Mouse (Mus musculus) left cerebral cortex, postnatal 25 days (tissue): ENCODE results near the gene Tssk1. TPM values are rescaled to one million over a fixed set of nuclear protein-coding genes. Genes with fewer than 3 reads are reported as not detected.

ENCODE experiments used
- DNase-seq, 2 experiments: peaks; one replicate each; pipeline ENCODE4 v3.0.0; 2022; ENCODE audit warnings: low spot score in 2 of 2, mixed read lengths in 1 of 2
- intact Hi-C: fragments of 180-260 bp; cut with DNase I; formaldehyde crosslinking; loops from one replicate; pipeline ENCODE4 v1.15.1; 2025
- total RNA-seq, 2 experiments: library from RNA; stranded (reverse); gene quantifications; 2 replicates each; pipeline ENCODE4 v1.2.3; 2021

Gene Tssk1
- total RNA-seq, 2 experiments from 2014 or later = 0.09 TPM; not detected in 1

- peak; percentile 98 to 99 for DNase-seq
- intact Hi-C loops = no loop called here
These were observed 2.5 kb upstream of the Tssk1 start, which contains the start of gene Gm20518 for GRCm38 (mm10) chr16:17891567-17891959. Gene Gm20518 (minus strand): TSS chr16:17891671.

- intact Hi-C loops = no loop called here
- no peak for DNase-seq
These were observed 1.4 kb upstream of the Tssk1 start for GRCm38 (mm10) chr16:17892606-17893005.

- intact Hi-C loops = no loop called here
- no peak for DNase-seq
These were observed 2.1 kb downstream of the Tssk1 start for GRCm38 (mm10) chr16:17896091-17896490.

DNA sequence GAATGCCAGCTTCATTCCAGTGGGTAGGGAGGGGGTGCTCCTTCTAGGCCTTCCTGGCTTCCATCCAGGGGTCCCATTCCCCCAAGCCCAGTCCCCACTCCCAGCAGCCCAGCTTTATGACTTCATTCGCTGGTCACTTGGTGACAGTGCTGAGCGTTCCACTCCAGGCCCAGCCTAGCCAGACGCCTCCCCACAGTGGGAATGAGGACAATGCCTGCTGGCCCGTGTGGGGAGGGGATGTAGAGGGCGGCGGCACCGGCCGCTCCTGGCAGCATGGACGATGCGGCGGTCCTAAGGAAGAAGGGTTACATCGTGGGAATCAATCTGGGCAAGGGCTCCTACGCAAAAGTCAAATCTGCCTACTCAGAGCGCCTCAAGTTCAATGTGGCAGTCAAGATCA is 4.4 kb downstream of the Tssk1 start, which contains the start of the genes Dgcr2 and Tssk2:
Dgcr2 (minus strand) TSS at position 101 of the 400 bp plus-strand sequence.
Tssk2 (plus strand) TSS at position 176 of the 400 bp plus-strand sequence.
- no peak for DNase-seq
- intact Hi-C loops = no loop called here

GRCm38 (mm10) chr16:17911052-17911595 is 17.1 kb downstream of the Tssk1 start, which contains the start of gene Ess2:
Gene Ess2 (minus strand): TSS chr16:17911348.
- intact Hi-C loops = loop anchor here (5.0 kb wide), 2 partner anchors 76 to 136 kb away; no protein-coding TSS in a partner anchor
- DNase-seq = peak; percentile 95 to 98

- intact Hi-C loops = loop anchor here (5.0 kb wide), 2 partner anchors 73 to 133 kb away; no protein-coding TSS in a partner anchor
- DNase-seq = no peak
These were observed 20.6 kb downstream of the Tssk1 start, which contains the start of gene Gsc2 for GRCm38 (mm10) chr16:17914307-17915249. Gene Gsc2 (minus strand): TSS chr16:17915059.

- DNase-seq = no peak
- intact Hi-C loops = loop anchor here (10.0 kb wide), 1 partner anchor 314 kb away; the partner anchor contains the start of gene Zdhhc8
These were observed 26.6 kb downstream of the Tssk1 start for GRCm38 (mm10) chr16:17920586-17920985.

GRCm38 (mm10) chr16:17921325-17922162 is 27.5 kb downstream of the Tssk1 start:
- intact Hi-C loops = loop anchor here (10.0 kb wide), 1 partner anchor 313 kb away; the partner anchor contains the start of gene Zdhhc8
- peak; percentile 98 to 99 for DNase-seq

- DNase-seq = no peak
- intact Hi-C loops = loop anchor here (10.0 kb wide), 1 partner anchor 313 kb away; the partner anchor contains the start of gene Zdhhc8
These were observed 28.1 kb downstream of the Tssk1 start for GRCm38 (mm10) chr16:17922163-17922538.

GRCm38 (mm10) chr16:17927351-17928082 is 33.5 kb downstream of the Tssk1 start:
- peak; percentile 22 to 23 for DNase-seq
- intact Hi-C loops = loop anchor here (5.0 to 10.0 kb wide), 2 partner anchors 60 to 307 kb away; partner anchors contain the start of gene Zdhhc8

GRCm38 (mm10) chr16:17928087-17928580 is 34.1 kb downstream of the Tssk1 start, which contains the start of gene Slc25a1:
Gene Slc25a1 (minus strand): TSS chr16:17928219.
- DNase-seq = peak; percentile 85 to 88
- intact Hi-C loops = loop anchor here (5.0 to 10.0 kb wide), 2 partner anchors 59 to 307 kb away; partner anchors contain the start of gene Zdhhc8

- peak; percentile 60 for DNase-seq
- intact Hi-C loops = loop anchor here (5.0 to 10.0 kb wide), 2 partner anchors 59 to 306 kb away; partner anchors contain the start of gene Zdhhc8
These were observed 34.6 kb downstream of the Tssk1 start for GRCm38 (mm10) chr16:17928627-17929104.

- intact Hi-C loops = loop anchor here (5.0 to 10.0 kb wide), 2 partner anchors 58 to 306 kb away; partner anchors contain the start of gene Zdhhc8
- no peak for DNase-seq
These were observed 35.2 kb downstream of the Tssk1 start for GRCm38 (mm10) chr16:17929211-17929610.

GRCm38 (mm10) chr16:17929631-17930030 is 35.6 kb downstream of the Tssk1 start:
- no peak for DNase-seq
- intact Hi-C loops = loop anchor here (5.0 to 10.0 kb wide), 3 partner anchors 58 to 305 kb away; partner anchors contain the start of gene Zdhhc8

DNA sequence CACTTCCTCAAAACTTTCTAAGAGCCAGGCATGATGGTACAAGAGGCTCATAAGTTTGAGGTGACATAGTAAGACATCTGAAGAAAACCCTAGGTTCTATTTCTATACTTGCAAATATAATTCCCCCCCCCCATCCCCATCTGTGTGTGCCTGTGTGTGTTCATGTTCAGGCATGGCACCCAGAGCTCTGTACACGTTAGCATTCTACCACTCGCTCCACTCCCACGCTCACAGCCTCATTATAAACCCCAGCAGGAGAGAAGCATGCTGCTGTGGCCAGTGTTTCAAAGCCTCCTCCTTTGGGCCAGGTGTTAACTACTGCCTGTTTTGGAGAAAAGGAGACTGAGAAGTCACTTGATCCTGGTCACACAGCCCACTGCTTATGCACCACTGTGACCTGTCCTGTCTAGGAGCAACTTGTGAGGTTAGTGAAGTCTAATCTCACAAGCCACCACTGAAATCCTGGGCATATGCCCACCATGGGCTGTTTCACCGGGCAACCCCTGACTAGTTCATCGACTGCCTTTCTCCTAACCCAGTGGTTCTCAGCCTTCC is 38.0 kb downstream of the Tssk1 start:
- intact Hi-C loops = loop anchor here (5.0 kb wide), 1 partner anchor 115 kb away; no protein-coding TSS in a partner anchor
- DNase-seq = peak in 1 of 2 experiments; percentile 59

DNA sequence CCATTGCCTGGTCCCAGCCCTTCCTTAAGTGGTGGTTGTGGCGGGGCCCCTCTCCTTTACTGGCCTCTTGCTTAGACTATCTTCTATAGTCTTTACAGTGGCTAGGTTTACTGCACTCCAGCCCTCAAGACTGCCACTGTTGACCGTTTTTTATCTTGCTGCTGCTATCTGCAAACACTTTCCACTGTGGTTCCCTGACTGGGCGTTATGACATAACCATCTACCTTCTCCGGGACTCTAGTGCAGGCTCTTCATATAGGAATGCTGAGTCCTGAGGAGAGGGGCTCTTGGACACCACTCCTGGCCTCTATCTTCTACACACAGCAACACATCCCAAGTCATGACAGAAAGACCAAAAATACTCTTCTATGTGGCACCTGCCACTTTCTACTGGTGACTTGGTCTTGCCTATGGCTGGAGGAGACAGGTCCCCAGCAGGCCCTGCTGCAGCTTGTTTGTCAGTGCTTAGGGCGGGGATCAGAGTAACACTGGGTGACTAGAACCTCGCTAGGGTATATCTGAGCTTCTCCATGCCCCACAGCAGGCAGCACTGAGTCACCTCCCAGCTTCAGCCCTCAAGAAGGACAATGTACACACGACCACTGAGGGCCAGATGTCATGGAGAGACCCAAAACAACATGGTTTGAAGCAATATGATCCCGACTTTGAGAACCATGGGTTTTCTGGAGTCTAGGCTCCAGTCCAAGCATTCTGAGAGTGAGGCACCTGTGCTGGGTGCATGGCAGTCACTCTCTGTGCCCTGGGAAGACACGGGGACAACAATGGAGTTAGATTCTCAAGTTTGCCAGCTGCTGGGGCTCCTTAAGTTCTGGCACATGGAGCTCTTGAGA is 39.8 kb downstream of the Tssk1 start:
- intact Hi-C loops = loop anchor here (5.0 kb wide), 1 partner anchor 113 kb away; no protein-coding TSS in a partner anchor
- no peak for DNase-seq
